Mouse (Mus musculus): ENCODE data around the gene Erf. TPM values are rescaled to one million over a fixed set of nuclear protein-coding genes. Genes with fewer than 3 reads are reported as not detected.

The Erf gene
- total RNA-seq, 2 experiments from 2014 or later, result 68.6 to 70.7 TPM

Small RNA genes lying within 50 kb of the gene (microRNA-seq; reads per million reads assigned to microRNA genes)
- gene Mir7048, result 0 to 0.53 reads per million in 2 experiments

Other genes with a start within 250 kb of the Erf start
- gene Atp1a3, start 244.8 kb downstream of the Erf start, total RNA-seq (2021), result 1,000 to 10,000 TPM; 2,091 to 2,391 TPM
- gene Grik5, start 178.4 kb downstream of the Erf start, total RNA-seq (2021), result 100 to 1,000 TPM; 264 to 270 TPM
- 10 to 100 TPM; 28.1 to 30.0 TPM for gene Zfp574, start 178.2 kb downstream of the Erf start, total RNA-seq (2021)
- 10 to 100 TPM; 11.5 to 13.0 TPM for gene Pou2f2, start 71.0 kb downstream of the Erf start, total RNA-seq (2021)
- gene Dedd2, start 30.1 kb downstream of the Erf start, total RNA-seq (2021), result 10 to 100 TPM; 25.0 to 26.0 TPM
- gene Zfp526, start 29.3 kb downstream of the Erf start, total RNA-seq (2021), result 10 to 100 TPM in 1 of 2 experiments, 1 to 10 TPM in 1; 9.2 to 10.3 TPM
- gene Gsk3a, start 12.9 kb downstream of the Erf start, total RNA-seq (2021), result 100 to 1,000 TPM; 201 to 203 TPM
- 100 to 1,000 TPM; 246 to 255 TPM for gene Cic, start 16.9 kb upstream of the Erf start, total RNA-seq (2021)
- 10 to 100 TPM; 25.2 to 32.2 TPM for gene Pafah1b3, start 47.2 kb upstream of the Erf start, total RNA-seq (2021)
- under 1 TPM in 1 of 2 experiments, not detected in 1; 0.29 TPM for gene Prr19, start 50.6 kb upstream of the Erf start, total RNA-seq (2021)
- 10 to 100 TPM; 70.9 to 76.8 TPM for gene Tmem145, start 55.3 kb upstream of the Erf start, total RNA-seq (2021)
- 10 to 100 TPM; 97.4 to 97.8 TPM for gene Megf8, start 66.4 kb upstream of the Erf start, total RNA-seq (2021)
- not detected for gene Cnfn, start 119.0 kb upstream of the Erf start, total RNA-seq (2021)
- gene Lipe, start 147.9 kb upstream of the Erf start, total RNA-seq (2021), result 1 to 10 TPM; 5.6 to 6.3 TPM
- gene Cxcl17, start 162.1 kb upstream of the Erf start, total RNA-seq (2021), result not detected
- gene Ceacam1, start 226.8 kb upstream of the Erf start, total RNA-seq (2021), result 1 to 10 TPM; 2.9 to 3.0 TPM

All from left cerebral cortex, postnatal 14 days (tissue).